Mouse (Mus musculus) erythroblast, embryonic 14.5 days (primary cell): ENCODE results near the gene Lrrc4c.

Experiments used
- GATA1 ChIP-seq: IDR thresholded peaks from 2 replicates; pipeline ENCODE4 v1.6.1; 2012; ENCODE audit warnings: low read length, inconsistent platforms, mixed read lengths
- TAL1 ChIP-seq: IDR thresholded peaks from 3 replicates; pipeline ENCODE4 v1.6.1; 2012; ENCODE audit warnings: low read length, inconsistent platforms, mixed read lengths

- TF ChIP-seq TAL1 (no peak), GATA1 (no peak)
Measured at GRCm38 (mm10) chr2:96275061-96275460, 42.9 kb upstream of the Lrrc4c start.
